Mouse (Mus musculus) limb, embryonic 10.5 days (tissue): ENCODE results near the gene 2310039H08Rik. TPM values are rescaled to one million over a fixed set of nuclear protein-coding genes. Genes with fewer than 3 reads are reported as not detected.
A peak's percentile ranks its signal among the peaks of the same experiment; 100 is the strongest.

Experiments used
- DNase-seq: peaks from one replicate; pipeline ENCODE4 v3.0.0-alpha.2; 2017; ENCODE audit warnings: low spot score
- H3K27ac ChIP-seq: fragments of 300-500 bp; sonication (generic); 2 replicates; pipeline ENCODE4 v1.5.1; 2016; ENCODE audit warnings: mild to moderate bottlenecking
- H3K27me3 ChIP-seq: fragments of 300-500 bp; sonication (generic); 2 replicates; pipeline ENCODE4 v1.6.1; 2016; ENCODE audit warnings: low read depth, mild to moderate bottlenecking; ENCODE audit not compliant: poor library complexity, severe bottlenecking
- H3K36me3 ChIP-seq: fragments of 300-500 bp; sonication (generic); 2 replicates; pipeline ENCODE4 v1.6.1; 2016; ENCODE audit warnings: mild to moderate bottlenecking, moderate library complexity
- H3K4me1 ChIP-seq: fragments of 300-500 bp; sonication (generic); 2 replicates; pipeline ENCODE4 v1.6.1; 2016
- H3K4me3 ChIP-seq: fragments of 300-500 bp; sonication (generic); 2 replicates; pipeline ENCODE4 v1.5.1; 2016; ENCODE audit warnings: mild to moderate bottlenecking, moderate library complexity
- H3K9me3 ChIP-seq: fragments of 300-500 bp; sonication (generic); replicated peaks from 2 replicates; pipeline ENCODE4 v1.6.1; 2016; ENCODE audit warnings: mild to moderate bottlenecking
- WGBS: fragments of 180-500 bp; shearing (Covaris S2); methylation state at CpG from one replicate; pipeline ENCODE4 v1.1.7; 2016; 5-methylcytosine and 5-hydroxymethylcytosine counted together
- polyA plus RNA-seq: library from polyadenylated mRNA; unstranded; fragments of >200 nt; fragmentation: Nextera tagmentation; extraction: Ambion mirVana; gene quantifications from 2 replicates; pipeline ENCODE4 v1.2.1, GENCODE M21; 2016

The 2310039H08Rik gene
- polyA plus RNA-seq: 34.2 and 35.4 TPM in 2 replicates

DNA sequence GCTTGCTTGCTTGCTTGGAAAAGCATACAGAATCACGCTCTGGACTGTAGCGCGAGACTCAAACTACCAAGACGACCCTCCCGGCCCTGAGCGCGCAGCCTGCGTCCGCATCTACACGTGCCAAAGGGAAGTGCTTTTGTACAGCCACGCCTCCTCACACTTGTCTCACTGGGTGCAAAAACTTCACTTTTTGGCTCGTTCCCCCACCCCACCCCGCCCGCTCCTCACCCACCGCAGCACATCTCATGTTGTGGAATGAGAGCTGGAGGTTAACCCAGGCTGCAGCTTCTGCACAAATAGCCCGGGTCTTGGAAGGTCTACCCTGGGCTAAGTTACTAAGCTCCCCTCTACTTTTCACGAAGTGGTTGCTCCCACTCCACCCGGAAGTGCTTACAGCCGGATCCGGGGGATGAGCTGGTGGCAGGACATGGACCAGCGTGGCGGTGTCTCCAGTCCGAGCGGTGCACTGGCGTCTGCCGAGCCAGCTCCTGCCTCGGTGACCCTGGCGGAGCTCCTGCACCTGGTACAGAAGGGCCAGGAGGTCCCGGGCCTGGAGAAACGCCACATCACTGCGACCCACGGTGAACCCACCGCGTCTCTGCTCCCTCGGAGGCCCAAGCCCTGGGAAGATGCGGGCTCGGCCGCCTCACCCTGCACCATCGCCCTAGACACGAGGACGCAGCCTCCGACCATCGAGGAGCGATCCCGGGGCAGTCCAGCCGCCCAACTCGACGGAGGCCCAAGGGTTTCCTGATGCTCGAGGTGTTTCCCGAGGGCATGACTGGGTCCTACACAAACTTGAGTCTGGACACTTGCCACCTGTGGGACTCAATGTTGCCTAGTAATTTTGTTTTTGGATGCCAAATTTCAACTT, at the start of gene 2310039H08Rik:
2310039H08Rik (plus strand) TSS at position 232 of the 874 bp plus-strand sequence.
- Histone ChIP-seq H3K27ac (peak within 1 kb of the TSS; percentile 87), H3K36me3 (peaks cover 37% of the 10 kb centered on the region), H3K27me3 (no peaks in the 10 kb centered on the region), H3K9me3 (no peaks in the 10 kb centered on the region), H3K4me3 (peak within 1 kb of the TSS; percentile 84), H3K4me1 (peaks cover 35% of the 10 kb centered on the region)
- DNase-seq: peak; percentile 87
- WGBS: under 1% methylated on average over 50 of the region's 50 CpGs

DNA sequence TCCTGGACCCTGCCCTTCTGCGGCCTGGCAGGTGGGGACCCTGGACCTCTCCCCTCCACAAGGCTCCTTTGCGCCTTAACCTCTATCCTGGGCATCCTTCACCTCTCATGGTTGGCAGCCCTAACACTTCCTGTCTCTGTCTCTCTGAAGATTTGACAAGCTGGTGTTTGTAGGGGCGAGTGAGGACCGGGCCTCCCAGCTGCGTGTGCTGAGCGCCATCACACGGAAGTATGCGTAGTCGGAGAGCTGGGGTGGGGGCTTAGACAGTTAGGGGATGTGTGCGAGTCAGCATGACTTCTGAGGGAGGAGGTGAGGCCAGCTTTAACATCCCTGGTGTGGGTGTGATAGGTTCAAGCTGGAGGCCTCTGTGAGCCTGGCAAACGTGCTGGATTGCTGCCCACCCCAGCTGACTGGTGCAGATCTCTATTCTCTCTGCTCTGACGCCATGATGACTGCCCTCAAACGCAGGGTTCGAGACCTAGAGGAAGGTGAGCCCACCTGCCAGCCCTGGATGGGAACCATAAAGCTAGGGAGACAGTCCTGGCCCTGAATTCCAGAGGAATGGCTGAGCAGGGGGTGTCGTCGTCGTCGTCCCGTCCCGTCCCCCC, 47.9 kb upstream of the 2310039H08Rik start:
- 79% methylated on average over 20 of the region's 20 CpGs for WGBS
- DNase-seq: no peak
- Histone ChIP-seq H3K4me1 (peaks cover 7% of the 10 kb centered on the region; the same call in 1 of the 2 replicates), H3K27me3 (peaks cover 19% of the 10 kb centered on the region), H3K4me3 (no peak overlapping the region), H3K27ac (0 out of 2 replicates have a peak overlapping the region, but pooled peaks have one; percentile 5), H3K9me3 (no peaks in the 10 kb centered on the region), H3K36me3 (peaks cover 62% of the 10 kb centered on the region)

DNA sequence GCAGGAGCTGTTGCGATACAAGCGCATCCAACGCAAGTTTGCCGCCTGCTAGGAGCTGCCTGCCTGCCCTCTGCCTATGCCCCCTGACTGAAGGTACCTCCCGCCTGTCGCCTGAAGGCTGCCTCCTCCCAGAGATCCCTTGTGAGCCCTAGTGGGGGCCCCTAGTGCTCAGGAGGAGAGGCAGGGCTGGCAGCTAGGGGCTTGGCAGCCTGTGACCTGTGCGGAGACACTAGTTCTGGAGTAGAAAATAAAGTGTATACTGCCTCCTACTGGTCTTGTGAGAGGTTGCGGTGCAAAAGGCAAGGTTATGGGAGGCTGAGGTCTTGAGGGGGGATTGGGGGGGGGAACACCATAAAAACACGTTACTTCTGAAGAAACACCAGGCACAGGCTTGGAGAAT, 47.2 kb upstream of the 2310039H08Rik start:
- peak; percentile 48 for DNase-seq
- Histone ChIP-seq H3K9me3 (no peaks in the 10 kb centered on the region), H3K27ac (0 out of 2 replicates have a peak overlapping the region, but pooled peaks have one; percentile 5), H3K36me3 (peaks cover 59% of the 10 kb centered on the region), H3K4me3 (no peak overlapping the region), H3K4me1 (peaks cover 7% of the 10 kb centered on the region; the same call in 1 of the 2 replicates), H3K27me3 (peaks cover 26% of the 10 kb centered on the region)
- 50% methylated on average over 9 of the region's 9 CpGs for WGBS

DNA sequence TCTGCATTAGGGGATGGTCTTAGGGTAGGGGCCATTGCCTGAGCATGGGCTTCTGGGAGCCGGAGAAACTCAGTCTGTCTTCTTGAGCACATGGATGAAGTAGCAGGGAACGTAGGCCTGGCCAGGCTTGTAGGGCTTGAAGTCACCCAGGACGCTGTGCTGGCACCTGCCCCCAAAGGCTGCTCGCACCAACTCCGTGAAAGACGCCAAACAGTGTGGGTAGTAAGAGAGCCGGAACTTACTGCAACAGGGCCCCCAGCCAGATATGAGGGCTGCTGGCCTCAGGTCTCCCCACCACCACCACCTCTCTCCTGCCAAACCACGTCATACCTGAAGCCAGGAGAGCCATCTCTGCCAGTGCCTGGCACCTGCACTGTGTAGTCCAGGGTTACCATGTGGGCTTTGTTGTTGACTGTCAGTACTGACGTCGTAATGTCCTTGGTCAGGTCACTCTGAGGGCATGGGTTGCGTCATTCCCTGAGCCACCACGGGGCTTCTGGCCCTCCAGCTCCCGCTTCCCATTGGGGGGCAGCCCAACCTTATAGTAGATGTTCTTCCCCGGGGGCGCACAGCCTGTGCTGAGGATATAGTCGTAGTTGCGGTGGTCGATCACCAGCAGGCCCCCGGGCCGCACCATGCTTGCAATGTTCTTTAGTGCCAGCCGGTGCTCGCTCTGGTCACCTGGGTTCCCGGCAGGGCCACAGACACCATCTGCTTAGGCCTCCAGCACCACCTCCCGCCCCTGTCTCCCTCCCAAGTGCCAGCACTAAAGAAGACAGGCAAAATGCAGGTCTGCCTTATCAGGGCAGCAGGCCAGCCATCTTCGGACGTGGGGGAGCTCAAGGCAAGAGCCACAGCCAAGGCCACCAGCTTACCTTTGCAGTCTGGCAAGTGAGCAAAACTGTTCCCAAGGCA, 46.4 kb upstream of the 2310039H08Rik start:
- Histone ChIP-seq H3K36me3 (peaks cover 53% of the 10 kb centered on the region), H3K4me3 (no peak overlapping the region), H3K27me3 (peaks cover 29% of the 10 kb centered on the region), H3K27ac (no peak overlapping the region), H3K9me3 (no peaks in the 10 kb centered on the region), H3K4me1 (peaks cover 7% of the 10 kb centered on the region; the same call in 1 of the 2 replicates)
- WGBS: 90% methylated on average over 26 of the region's 26 CpGs
- DNase-seq: no peak

DNA sequence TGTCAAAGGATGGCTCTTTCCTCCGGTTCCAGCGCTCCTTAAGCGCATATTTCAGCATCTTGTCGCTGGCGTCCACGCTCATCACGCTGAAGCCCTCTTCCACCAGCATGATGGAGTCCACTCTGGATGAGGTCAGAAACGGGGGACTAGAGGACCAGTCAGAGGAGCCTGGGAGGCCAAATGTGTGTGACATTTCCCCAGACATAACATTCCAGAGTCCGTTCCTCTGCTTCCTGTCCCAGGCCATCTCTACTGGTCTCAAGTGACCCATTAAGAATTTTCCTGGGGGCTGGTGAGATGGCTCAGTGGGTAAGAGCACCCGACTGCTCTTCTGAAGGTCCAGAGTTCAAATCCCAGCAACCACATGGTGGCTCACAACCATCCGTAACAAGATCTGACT, 45.2 kb upstream of the 2310039H08Rik start:
- peaks cover 29% of the 10 kb centered on the region for H3K27me3 ChIP-seq
- H3K27ac ChIP-seq: no peak overlapping the region
- H3K9me3 ChIP-seq: no peaks in the 10 kb centered on the region
- H3K36me3 ChIP-seq: peaks cover 41% of the 10 kb centered on the region
- H3K4me1 ChIP-seq: peaks cover 7% of the 10 kb centered on the region; the same call in 1 of the 2 replicates
- H3K4me3 ChIP-seq: no peak overlapping the region
- DNase-seq: no peak
- WGBS: 93% methylated on average over 11 of the region's 11 CpGs

DNA sequence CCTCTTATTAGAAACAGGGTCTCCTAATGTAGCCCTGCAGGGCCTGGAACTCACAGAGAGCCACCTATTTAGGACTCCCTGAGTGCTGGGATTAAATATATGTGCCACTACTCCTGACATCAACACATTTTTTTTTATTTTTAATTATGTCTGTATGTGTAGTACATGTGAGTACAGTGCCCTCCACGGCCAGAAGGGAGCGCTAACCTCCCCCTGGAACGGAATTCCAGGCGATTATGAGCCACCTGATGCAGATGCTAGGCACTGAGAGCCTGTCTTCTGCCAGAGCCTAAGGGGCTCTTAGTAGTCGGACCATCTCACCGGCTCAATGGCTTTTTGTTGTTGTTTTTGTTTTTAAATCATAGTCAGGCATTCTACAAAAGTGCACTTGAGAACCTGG, 44.4 kb upstream of the 2310039H08Rik start:
- Histone ChIP-seq H3K27me3 (peaks cover 29% of the 10 kb centered on the region), H3K9me3 (no peaks in the 10 kb centered on the region), H3K4me3 (no peak overlapping the region), H3K27ac (no peak overlapping the region), H3K36me3 (peaks cover 35% of the 10 kb centered on the region), H3K4me1 (peaks cover 7% of the 10 kb centered on the region; the same call in 1 of the 2 replicates)
- no peak for DNase-seq
- WGBS: 44% methylated on average over 6 of the region's 6 CpGs

DNA sequence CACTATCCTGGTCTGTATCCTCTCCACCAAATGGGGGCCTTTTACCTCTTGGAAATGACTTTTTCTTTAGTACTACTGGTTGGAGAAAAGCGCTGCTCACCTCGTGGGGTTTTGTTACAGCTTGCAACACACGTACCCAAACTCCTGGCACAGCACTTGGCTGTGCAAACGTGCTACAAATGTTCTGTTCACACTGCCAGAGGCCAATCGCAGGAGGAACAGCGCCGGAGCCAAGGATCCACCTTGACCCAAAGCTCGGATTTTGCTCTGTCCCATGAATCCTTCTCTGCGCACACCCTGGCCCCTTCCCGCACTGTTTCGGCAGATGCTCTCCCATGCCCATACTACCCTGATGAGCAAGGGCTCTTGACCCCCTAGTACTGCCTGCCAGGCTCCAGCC, 43.9 kb upstream of the 2310039H08Rik start:
- 44% methylated on average over 11 of the region's 11 CpGs for WGBS
- peaks cover 30% of the 10 kb centered on the region for H3K36me3 ChIP-seq
- peaks cover 29% of the 10 kb centered on the region for H3K27me3 ChIP-seq
- DNase-seq: no peak
- peaks cover 7% of the 10 kb centered on the region; the same call in 1 of the 2 replicates for H3K4me1 ChIP-seq
- H3K4me3 ChIP-seq: peak overlapping the region; percentile 13; the same call in 1 of the 2 replicates
- H3K27ac ChIP-seq: no peak overlapping the region
- H3K9me3 ChIP-seq: no peaks in the 10 kb centered on the region

DNA sequence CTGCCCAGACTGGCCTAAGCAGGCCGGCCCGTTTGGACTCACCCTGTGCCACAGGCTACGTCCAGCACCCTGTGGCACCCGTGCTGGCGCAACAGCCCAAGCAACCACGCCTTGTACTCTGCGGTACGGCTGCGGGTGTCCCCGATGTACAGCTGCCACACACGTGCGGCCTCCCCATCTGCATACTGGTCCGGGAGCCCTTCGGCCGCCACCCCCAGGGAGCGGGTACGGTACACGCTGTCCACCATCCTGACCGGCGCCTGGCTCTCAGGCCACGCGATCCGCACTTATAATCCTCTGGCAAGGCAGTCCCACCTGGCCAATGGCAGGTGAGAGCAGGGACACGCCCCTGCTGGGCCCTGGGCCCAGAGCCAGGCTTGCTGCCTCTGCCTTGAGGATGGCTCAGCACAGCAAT, 43.5 kb upstream of the 2310039H08Rik start, which contains the start of gene Gnmt:
Gnmt (minus strand) TSS at position 265 of the 415 bp plus-strand sequence.
- H3K27me3 ChIP-seq: peaks cover 29% of the 10 kb centered on the region
- no peak within 1 kb of the TSS for H3K27ac ChIP-seq
- 16% methylated on average over 24 of the region's 24 CpGs for WGBS
- H3K36me3 ChIP-seq: peaks cover 28% of the 10 kb centered on the region
- H3K4me1 ChIP-seq: peaks cover 7% of the 10 kb centered on the region; the same call in 1 of the 2 replicates
- no peaks in the 10 kb centered on the region for H3K9me3 ChIP-seq
- peak within 1 kb of the TSS; percentile 13; the same call in 1 of the 2 replicates for H3K4me3 ChIP-seq
- DNase-seq: no peak

DNA sequence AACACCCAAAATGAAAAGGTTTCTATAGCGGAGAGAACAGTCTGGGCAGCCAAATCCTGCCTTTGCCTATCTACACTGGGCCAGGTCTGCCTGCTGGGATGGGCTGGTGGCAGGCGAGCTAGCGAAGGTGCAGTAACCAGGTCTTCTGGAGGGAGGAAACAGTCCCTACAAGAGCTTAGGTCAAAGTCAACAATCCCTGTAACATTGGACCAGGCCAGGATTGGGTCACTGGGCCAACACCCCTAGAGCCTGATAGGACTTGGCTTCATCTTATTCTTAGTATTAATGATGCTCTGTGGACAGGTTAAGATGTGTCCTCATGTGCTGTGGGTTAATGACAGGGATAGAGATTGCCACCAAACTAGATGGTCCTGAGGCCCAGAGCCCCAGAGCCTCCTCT, 38.4 kb upstream of the 2310039H08Rik start:
- no peak for DNase-seq
- Histone ChIP-seq H3K27me3 (peaks cover 16% of the 10 kb centered on the region), H3K36me3 (peaks cover 48% of the 10 kb centered on the region), H3K4me1 (no peaks in the 10 kb centered on the region; the same call in 1 of the 2 replicates), H3K4me3 (no peak overlapping the region), H3K9me3 (no peaks in the 10 kb centered on the region), H3K27ac (no peak overlapping the region)
- WGBS: 92% methylated on average over 3 of the region's 3 CpGs

DNA sequence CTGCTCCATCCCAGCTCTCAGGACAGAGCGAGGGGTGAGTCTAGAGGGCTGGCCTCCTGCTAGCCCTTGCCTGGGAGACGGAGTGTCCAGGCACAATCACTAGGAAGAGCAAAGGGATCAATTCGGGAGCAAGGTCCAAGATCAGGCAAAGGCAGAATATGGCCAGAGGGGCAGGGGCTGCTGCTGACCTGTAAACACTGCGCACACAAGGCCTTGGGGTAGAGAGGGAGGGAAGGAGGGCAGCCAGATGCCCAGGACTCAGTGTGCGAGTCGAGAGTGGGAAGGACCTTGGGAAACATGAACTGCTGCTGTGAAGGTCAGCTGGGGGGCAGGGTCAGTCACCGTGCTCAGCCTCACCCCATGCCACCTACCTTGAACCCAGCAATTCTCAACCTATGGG, 37.1 kb upstream of the 2310039H08Rik start:
- DNase-seq: no peak
- Histone ChIP-seq H3K36me3 (peaks cover 49% of the 10 kb centered on the region), H3K27ac (no peak overlapping the region), H3K9me3 (no peaks in the 10 kb centered on the region), H3K27me3 (peaks cover 3% of the 10 kb centered on the region; the same call in 1 of the 2 replicates), H3K4me3 (no peak overlapping the region), H3K4me1 (no peaks in the 10 kb centered on the region)
- 87% methylated on average over 7 of the region's 7 CpGs for WGBS

DNA sequence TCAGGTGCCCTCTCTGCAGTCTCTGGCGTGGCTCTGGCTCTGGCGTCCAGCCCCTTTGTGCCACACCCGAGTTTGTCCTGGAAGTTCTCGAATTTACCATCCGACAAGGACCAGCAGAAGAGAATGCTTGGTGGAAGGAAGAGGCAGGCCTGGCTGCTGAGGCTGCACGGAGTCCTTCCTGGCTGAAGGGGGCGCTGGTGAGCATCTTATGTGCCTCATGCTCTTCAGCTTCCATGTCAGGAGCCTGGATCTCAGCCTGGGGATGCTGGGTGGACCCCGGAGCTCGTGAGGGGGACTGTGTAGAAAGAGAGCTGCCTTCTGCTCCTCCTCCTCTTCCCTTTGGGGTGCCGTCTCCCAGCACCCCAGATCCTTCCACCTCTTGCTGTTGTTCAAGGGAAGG, 36.3 kb upstream of the 2310039H08Rik start:
- H3K4me3 ChIP-seq: no peak overlapping the region
- H3K36me3 ChIP-seq: peaks cover 51% of the 10 kb centered on the region
- no peaks in the 10 kb centered on the region for H3K4me1 ChIP-seq
- H3K27me3 ChIP-seq: no peaks in the 10 kb centered on the region
- 0 out of 2 replicates have a peak overlapping the region, but pooled peaks have one; percentile 4 for H3K27ac ChIP-seq
- H3K9me3 ChIP-seq: no peaks in the 10 kb centered on the region
- WGBS: 62% methylated on average over 10 of the region's 10 CpGs
- DNase-seq: peak; percentile 51

DNA sequence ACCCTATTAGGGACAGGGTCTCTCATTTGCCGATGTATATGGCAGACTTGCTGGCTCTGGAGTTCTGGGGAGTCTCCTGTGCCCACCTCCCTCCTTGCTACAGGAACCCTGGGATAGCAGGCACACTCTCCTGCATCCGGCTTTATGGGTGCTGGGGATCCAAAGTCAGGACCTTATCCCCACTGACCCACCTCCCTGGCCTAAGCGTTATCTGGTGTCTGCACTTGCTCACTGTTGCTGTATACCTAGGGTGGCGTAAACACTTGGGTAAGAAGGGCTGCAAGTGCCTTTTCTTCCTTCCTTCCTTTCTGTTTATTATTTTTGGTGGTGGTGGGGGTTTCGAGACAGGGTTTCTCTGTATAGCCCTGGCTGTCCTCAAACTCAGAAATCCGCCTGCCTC, 31.1 kb upstream of the 2310039H08Rik start:
- H3K4me1 ChIP-seq: no peaks in the 10 kb centered on the region
- WGBS: 93% methylated on average over 6 of the region's 6 CpGs
- H3K36me3 ChIP-seq: peaks cover 77% of the 10 kb centered on the region
- DNase-seq: no peak
- no peaks in the 10 kb centered on the region for H3K9me3 ChIP-seq
- no peak overlapping the region for H3K4me3 ChIP-seq
- H3K27me3 ChIP-seq: no peaks in the 10 kb centered on the region
- no peak overlapping the region for H3K27ac ChIP-seq
